Mouse (Mus musculus) cerebral cortex, adult 2 months (tissue): ENCODE measurements around the gene Apex1.

Source experiments
- WGBS: fragments of 180-500 bp; shearing (Covaris S2); methylation state at CpG from one replicate; pipeline ENCODE4 v1.1.7; 2018; 5-methylcytosine and 5-hydroxymethylcytosine counted together

Apex1 gene

GRCm38 (mm10) chr14:50924281-50925064, at the start of gene Apex1, which contains the start of gene Osgep:
Apex1 (plus strand) TSS chr14:50924968.
Osgep (minus strand) TSS chr14:50924893.
- under 1% methylated on average over 57 of the region's 57 CpGs for WGBS

GRCm38 (mm10) chr14:50875175-50875574, 49.6 kb upstream of the Apex1 start:
- 89% methylated on average over 3 of the region's 3 CpGs for WGBS

GRCm38 (mm10) chr14:50875591-50876230, 49.1 kb upstream of the Apex1 start:
- 54% methylated on average over 6 of the region's 6 CpGs for WGBS

- 58% methylated on average over 6 of the region's 6 CpGs for WGBS
Measured at GRCm38 (mm10) chr14:50876236-50876950, 48.4 kb upstream of the Apex1 start.

GRCm38 (mm10) chr14:50891621-50892020, 33.1 kb upstream of the Apex1 start:
- WGBS, result 96% methylated on average over 8 of the region's 8 CpGs

DNA sequence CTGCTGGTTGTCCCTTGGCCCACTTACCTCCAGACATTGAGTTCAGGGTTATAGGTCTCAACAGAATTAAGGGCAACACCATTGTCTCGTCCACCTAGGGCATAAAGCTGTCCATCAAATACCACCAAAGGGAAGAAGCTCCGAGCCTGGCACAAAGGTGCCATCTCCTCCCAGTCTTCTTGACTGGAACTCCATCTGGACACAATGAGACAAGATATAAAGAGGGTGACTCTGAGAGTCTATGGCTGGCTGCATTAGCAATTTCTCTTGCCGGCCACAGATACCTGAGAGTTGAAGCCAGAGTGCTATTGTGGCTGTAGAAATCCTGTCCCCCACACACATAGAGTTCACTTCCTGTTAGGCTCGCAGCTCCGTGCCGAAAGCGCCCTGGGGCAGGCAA, 32.7 kb upstream of the Apex1 start:
- whole genome bisulfite sequencing, result 88% methylated on average over 7 of the region's 7 CpGs

- WGBS, result 72% methylated on average over 22 of the region's 22 CpGs
Measured at GRCm38 (mm10) chr14:50892541-50893459, 32.0 kb upstream of the Apex1 start.

- WGBS, result 15% methylated on average over 19 of the region's 19 CpGs
Measured at GRCm38 (mm10) chr14:50895985-50896746, 28.6 kb upstream of the Apex1 start.

DNA sequence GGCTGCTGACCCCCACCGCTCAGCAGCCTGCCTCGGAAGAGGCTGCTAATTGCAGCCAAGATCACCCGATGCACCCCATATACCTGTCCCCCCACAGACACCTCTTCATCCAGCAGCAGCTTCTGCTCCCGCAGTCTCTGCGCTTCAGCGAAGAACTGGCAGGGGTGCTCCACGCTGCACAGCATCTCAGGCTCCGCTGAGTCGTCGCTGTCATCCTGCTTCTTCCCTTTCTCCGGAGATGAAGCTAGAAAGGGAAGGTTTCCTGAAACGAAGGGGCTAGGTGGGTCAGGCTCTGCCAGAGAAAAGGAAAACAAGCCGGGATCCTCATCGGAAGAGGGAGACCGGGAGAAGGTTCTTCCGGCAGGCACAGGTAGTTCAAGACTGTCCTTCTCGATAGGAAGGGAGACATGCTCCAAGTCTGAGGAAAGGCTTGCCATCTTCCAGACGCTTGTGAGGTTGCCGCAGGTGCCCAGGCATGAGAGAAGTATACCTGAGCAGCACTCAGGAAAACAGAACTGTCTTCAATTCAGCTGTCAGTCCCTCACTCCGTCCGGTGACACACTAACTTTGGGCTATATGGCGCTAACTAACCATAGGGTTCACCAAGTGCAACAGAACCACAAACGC, 27.9 kb upstream of the Apex1 start:
- WGBS, result 17% methylated on average over 23 of the region's 23 CpGs

DNA sequence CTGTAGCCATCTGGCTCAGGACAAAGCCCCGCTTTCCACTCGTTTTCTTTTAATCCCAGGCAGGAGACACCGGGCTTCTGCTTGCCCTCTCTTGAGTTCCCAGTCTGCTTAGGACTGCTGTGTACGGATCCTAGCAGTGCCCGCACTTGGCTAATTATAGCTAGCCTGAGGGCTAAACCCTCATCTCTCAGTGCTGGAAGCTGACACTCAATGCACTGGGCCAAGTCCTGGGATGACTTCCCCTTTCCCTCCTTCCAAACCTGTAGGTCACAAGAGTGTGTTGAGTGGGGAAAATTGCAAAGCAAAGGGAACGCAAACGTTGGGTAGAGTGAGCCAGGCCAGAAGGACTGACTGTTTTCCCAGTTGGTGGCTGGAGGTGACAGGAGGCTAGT, 27.4 kb upstream of the Apex1 start, which contains the start of gene Klhl33:
Gene Klhl33 (minus strand): TSS at position 134 of the 392 bp plus-strand sequence.
- WGBS, result 53% methylated on average over 7 of the region's 7 CpGs

GRCm38 (mm10) chr14:50897992-50898391, 26.8 kb upstream of the Apex1 start:
- WGBS, result 93% methylated on average over 2 of the region's 2 CpGs

- WGBS, result 8% methylated on average over 26 of the region's 26 CpGs
Measured at GRCm38 (mm10) chr14:50903973-50904827, 20.6 kb upstream of the Apex1 start.

- 87% methylated on average over 4 of the region's 4 CpGs for WGBS
Measured at GRCm38 (mm10) chr14:50904828-50905129, 20.0 kb upstream of the Apex1 start.

- 77% methylated on average over 4 of the region's 4 CpGs for WGBS
Measured at GRCm38 (mm10) chr14:50908126-50908525, 16.6 kb upstream of the Apex1 start.

DNA sequence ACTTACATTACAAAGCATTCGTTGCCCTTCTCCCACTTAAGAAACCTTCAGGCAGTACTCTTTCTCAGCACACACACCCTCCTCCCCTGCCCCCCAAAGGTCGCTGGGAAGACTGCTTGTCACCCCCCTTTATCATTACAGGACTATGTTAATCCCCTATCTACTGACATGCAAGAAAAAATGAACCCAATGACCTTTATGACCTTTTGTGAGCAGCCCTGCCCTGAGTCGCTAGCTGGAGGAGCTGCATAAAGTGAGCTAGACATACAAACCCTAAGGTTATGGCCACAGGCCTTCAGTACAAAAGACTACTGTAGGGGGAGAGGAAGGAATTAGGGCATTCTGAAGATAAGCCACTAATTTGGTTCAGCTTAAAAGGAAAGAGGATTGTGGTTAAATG, 13.4 kb upstream of the Apex1 start:
- WGBS, result 70% methylated on average over 3 of the region's 3 CpGs

DNA sequence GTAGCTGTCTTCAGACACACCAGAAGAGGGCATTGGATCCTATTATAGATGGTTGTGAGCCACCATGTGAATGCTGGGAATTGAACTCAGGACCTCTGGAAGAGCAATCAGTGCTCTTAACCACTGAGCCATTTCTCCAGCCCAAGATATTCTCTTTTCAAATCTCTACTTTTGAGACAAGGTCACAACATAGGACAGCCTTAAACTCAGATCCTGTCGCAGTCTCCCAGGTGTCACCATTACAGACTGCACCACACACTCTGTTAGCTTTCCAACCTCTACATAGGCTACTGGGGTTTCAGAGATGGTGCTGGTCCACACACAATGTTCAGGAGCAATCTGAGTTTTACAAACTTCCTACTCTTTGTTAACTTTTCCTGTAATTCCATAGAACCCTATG, 1.3 kb upstream of the Apex1 start:
- 78% methylated on average over 1 of the region's 1 CpGs for WGBS

GRCm38 (mm10) chr14:50925111-50925920, 548 bp downstream of the Apex1 start:
- WGBS, result 2% methylated on average over 38 of the region's 38 CpGs

- 66% methylated on average over 3 of the region's 3 CpGs for WGBS
Measured at GRCm38 (mm10) chr14:50927366-50927765, 2.6 kb downstream of the Apex1 start.
